Mouse (Mus musculus): ENCODE measurements around the gene Olfr613. TPM values are rescaled to one million over a fixed set of nuclear protein-coding genes. Genes with fewer than 3 reads are reported as not detected.
"Not testable (repeated sequence)": the region's sequence is repeated elsewhere in the genome, so short reads cannot be mapped to it uniquely, and the experiment has no call there.

Gene Olfr613
- not detected in 2 replicates for polyA plus RNA-seq (2015; fragmentation: Nextera tagmentation; extraction: Ambion mirVana)

GRCm38 (mm10) chr7:103547774-103548173 is at the start of gene Olfr613:
TSS of gene Olfr613 (plus strand) at chr7:103548074.
- H3K4me2 ChIP-seq: no peak within 1 kb of the TSS
- WGBS: 70% methylated on average over 2 of the region's 2 CpGs
- H3K9ac ChIP-seq: no peak within 1 kb of the TSS
- no peaks in the 10 kb centered on the region for H3K4me1 ChIP-seq
- ATAC-seq (ENCODE audit: insufficient number of reproducible peaks, insufficient read depth, low FRiP score, low TSS enrichment, low read depth): no peak
- no peaks in the 10 kb centered on the region for H3K36me3 ChIP-seq
- H3K27ac ChIP-seq: no peak within 1 kb of the TSS
- H3K27me3 ChIP-seq: no peaks in the 10 kb centered on the region
- no peaks in the 10 kb centered on the region for H3K9me3 ChIP-seq
- H3K4me3 ChIP-seq: no peak within 1 kb of the TSS

DNA sequence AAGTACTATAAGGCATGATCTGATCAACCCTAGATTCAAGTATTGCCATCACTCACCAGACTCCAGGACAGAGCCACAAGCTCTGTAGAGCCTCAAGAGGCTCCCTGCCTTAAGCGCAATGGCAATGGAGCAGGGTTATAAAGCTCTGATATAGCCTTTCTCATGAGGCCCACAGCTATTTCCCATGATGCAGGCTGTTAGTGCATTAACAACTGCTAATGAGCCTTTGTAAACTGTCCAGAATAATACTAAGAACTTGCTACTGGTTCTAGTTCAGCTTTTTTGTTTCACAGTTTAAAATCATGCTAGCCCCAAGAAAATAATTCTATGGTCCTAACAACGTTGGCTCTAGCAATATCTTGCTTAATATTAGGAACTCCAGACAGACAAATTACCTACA is 35.9 kb upstream of the Olfr613 start, which contains the start of gene Olfr610:
Gene Olfr610, minus strand, starts transcription at position 101 of the 400 bp plus-strand sequence.
- WGBS: 86% methylated on average over 2 of the region's 2 CpGs
- no peak within 1 kb of the TSS for H3K9ac ChIP-seq

GRCm38 (mm10) chr7:103520746-103521145 is 27.1 kb upstream of the Olfr613 start, which contains the start of gene Olfr611:
TSS of gene Olfr611 (minus strand) at chr7:103520846.
- WGBS: 59% methylated on average over 1 of the region's 1 CpGs
- not testable (repeated sequence) for H3K4me1 ChIP-seq; H3K36me3 ChIP-seq; H3K4me3 ChIP-seq; ATAC-seq (ENCODE audit: insufficient number of reproducible peaks, insufficient read depth, low FRiP score, low TSS enrichment, low read depth); H3K4me2 ChIP-seq; H3K9me3 ChIP-seq; H3K27me3 ChIP-seq; H3K27ac ChIP-seq; H3K9ac ChIP-seq

More for the DNA sequence above, 35.9 kb upstream of the Olfr613 start, which contains the start of gene Olfr610:
- no peaks in the 10 kb centered on the region for H3K9me3 ChIP-seq
- no peak for ATAC-seq (ENCODE audit: insufficient number of reproducible peaks, insufficient read depth, low FRiP score, low TSS enrichment, low read depth)
- H3K27ac ChIP-seq: no peak within 1 kb of the TSS
- no peak within 1 kb of the TSS for H3K4me3 ChIP-seq
- no peaks in the 10 kb centered on the region for H3K27me3 ChIP-seq
- H3K36me3 ChIP-seq: no peaks in the 10 kb centered on the region
- H3K4me2 ChIP-seq: no peak within 1 kb of the TSS
- H3K4me1 ChIP-seq: no peaks in the 10 kb centered on the region

DNA sequence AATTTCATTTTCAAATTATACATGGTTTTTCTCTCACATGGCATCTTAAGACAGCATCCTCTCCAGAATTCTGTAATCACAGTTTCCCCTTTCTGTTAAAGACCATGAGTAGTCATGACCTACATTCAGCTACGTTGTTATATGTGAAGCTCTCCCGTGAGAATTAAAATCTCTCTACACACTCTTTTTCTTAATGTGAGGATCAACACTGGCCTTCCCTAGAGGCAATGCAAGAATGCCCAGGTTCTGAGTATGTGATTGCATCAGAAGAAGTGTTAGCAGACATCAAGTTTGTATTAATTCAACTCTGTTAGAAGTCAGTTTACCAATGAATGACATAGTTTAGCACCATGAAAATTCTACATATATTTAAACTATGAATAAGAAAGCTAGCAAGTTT is 5.3 kb upstream of the Olfr613 start, which contains the start of gene Olfr612:
Gene Olfr612, minus strand, starts transcription at position 101 of the 400 bp plus-strand sequence.
- H3K27me3 ChIP-seq; H3K4me2 ChIP-seq; H3K4me1 ChIP-seq; H3K36me3 ChIP-seq; H3K9ac ChIP-seq; H3K9me3 ChIP-seq; ATAC-seq (ENCODE audit: insufficient number of reproducible peaks, insufficient read depth, low FRiP score, low TSS enrichment, low read depth); H3K4me3 ChIP-seq; H3K27ac ChIP-seq: not testable (repeated sequence)
- 81% methylated on average over 2 of the region's 2 CpGs for whole genome bisulfite sequencing

- ATAC-seq (ENCODE audit: insufficient number of reproducible peaks, insufficient read depth, low FRiP score, low TSS enrichment, low read depth): no peak
Observed at GRCm38 (mm10) chr7:103555779-103556178, 7.9 kb downstream of the Olfr613 start, which contains the start of gene Olfr615. TSS of gene Olfr615 (plus strand) at chr7:103556079.

DNA sequence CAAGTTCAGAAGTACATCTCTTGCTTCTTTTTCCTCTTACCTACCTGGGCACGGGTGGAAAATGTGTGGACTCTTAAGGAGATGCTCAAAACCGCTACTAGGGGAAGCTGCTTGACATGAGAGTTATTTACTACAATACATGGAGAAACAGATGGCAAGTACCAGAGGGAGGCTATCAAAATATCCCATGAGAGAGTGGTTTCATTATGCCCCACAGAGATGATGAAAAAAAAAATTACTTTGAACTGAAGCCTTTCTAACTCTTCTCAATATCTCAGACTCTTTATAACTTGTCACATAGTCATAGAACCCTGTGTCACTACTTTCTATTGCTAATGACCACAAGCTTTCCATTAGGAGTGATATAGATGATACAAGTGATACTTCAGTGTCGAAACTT is 21.2 kb downstream of the Olfr613 start, which contains the start of gene Olfr616:
Gene Olfr616, minus strand, starts transcription at position 101 of the 400 bp plus-strand sequence.
- H3K9ac ChIP-seq: no peak within 1 kb of the TSS
- H3K27me3 ChIP-seq: no peaks in the 10 kb centered on the region
- H3K4me2 ChIP-seq: no peak within 1 kb of the TSS
- H3K36me3 ChIP-seq: no peaks in the 10 kb centered on the region
- H3K9me3 ChIP-seq: no peaks in the 10 kb centered on the region
- no peak within 1 kb of the TSS for H3K4me3 ChIP-seq
- H3K27ac ChIP-seq: no peak within 1 kb of the TSS
- H3K4me1 ChIP-seq: no peaks in the 10 kb centered on the region
- WGBS: 83% methylated on average over 3 of the region's 3 CpGs
- no peak for ATAC-seq (ENCODE audit: insufficient number of reproducible peaks, insufficient read depth, low FRiP score, low TSS enrichment, low read depth)

More at GRCm38 (mm10) chr7:103555779-103556178, 7.9 kb downstream of the Olfr613 start, which contains the start of gene Olfr615:
- no peaks in the 10 kb centered on the region for H3K36me3 ChIP-seq
- no peak within 1 kb of the TSS for H3K9ac ChIP-seq
- no peak within 1 kb of the TSS for H3K4me3 ChIP-seq
- no peaks in the 10 kb centered on the region for H3K4me1 ChIP-seq
- H3K27me3 ChIP-seq: no peaks in the 10 kb centered on the region
- 78% methylated on average over 2 of the region's 2 CpGs for WGBS
- H3K4me2 ChIP-seq: no peak within 1 kb of the TSS
- H3K27ac ChIP-seq: no peak within 1 kb of the TSS
- no peaks in the 10 kb centered on the region for H3K9me3 ChIP-seq

- no peak within 1 kb of the TSS for H3K4me3 ChIP-seq
- no peak within 1 kb of the TSS for H3K9ac ChIP-seq
- H3K27me3 ChIP-seq: no peaks in the 10 kb centered on the region
- H3K4me1 ChIP-seq: no peaks in the 10 kb centered on the region
- H3K4me2 ChIP-seq: no peak within 1 kb of the TSS
- no peaks in the 10 kb centered on the region for H3K36me3 ChIP-seq
- no peak for ATAC-seq (ENCODE audit: insufficient number of reproducible peaks, insufficient read depth, low FRiP score, low TSS enrichment, low read depth)
- H3K27ac ChIP-seq: no peak within 1 kb of the TSS
- 84% methylated on average over 1 of the region's 1 CpGs for WGBS
- no peaks in the 10 kb centered on the region for H3K9me3 ChIP-seq
Observed at GRCm38 (mm10) chr7:103572761-103573160, 24.9 kb downstream of the Olfr613 start, which contains the start of gene Olfr617. TSS of gene Olfr617 (plus strand) at chr7:103573061.

GRCm38 (mm10) chr7:103589803-103590202 is 41.9 kb downstream of the Olfr613 start, which contains the start of gene Olfr618:
TSS of gene Olfr618 (plus strand) at chr7:103590103.
- WGBS: 55% methylated on average over 2 of the region's 2 CpGs
- H3K27me3 ChIP-seq: no peaks in the 10 kb centered on the region
- no peak within 1 kb of the TSS for H3K9ac ChIP-seq
- no peak for ATAC-seq (ENCODE audit: insufficient number of reproducible peaks, insufficient read depth, low FRiP score, low TSS enrichment, low read depth)
- H3K9me3 ChIP-seq: no peaks in the 10 kb centered on the region
- no peaks in the 10 kb centered on the region for H3K36me3 ChIP-seq
- H3K4me1 ChIP-seq: no peaks in the 10 kb centered on the region
- H3K27ac ChIP-seq: no peak within 1 kb of the TSS
- no peak within 1 kb of the TSS for H3K4me2 ChIP-seq
- H3K4me3 ChIP-seq: no peak within 1 kb of the TSS

- Histone ChIP-seq H3K9ac (no peak within 1 kb of the TSS), H3K9me3 (no peaks in the 10 kb centered on the region), H3K36me3 (no peaks in the 10 kb centered on the region)
Observed at GRCm38 (mm10) chr7:103600275-103600674, 52.4 kb downstream of the Olfr613 start, which contains the start of gene Olfr619. TSS of gene Olfr619 (plus strand) at chr7:103600575.

More at GRCm38 (mm10) chr7:103600275-103600674, 52.4 kb downstream of the Olfr613 start, which contains the start of gene Olfr619:
- H3K4me2 ChIP-seq: no peak within 1 kb of the TSS
- H3K4me3 ChIP-seq: no peak within 1 kb of the TSS
- no peak for ATAC-seq (ENCODE audit: insufficient number of reproducible peaks, insufficient read depth, low FRiP score, low TSS enrichment, low read depth)
- H3K27ac ChIP-seq: no peak within 1 kb of the TSS
- H3K4me1 ChIP-seq: no peaks in the 10 kb centered on the region
- H3K27me3 ChIP-seq: no peaks in the 10 kb centered on the region

Small RNA genes within 50 kb of the gene (microRNA-seq; reads per million reads assigned to microRNA genes)
- not detected for gene Gm26506

Other genes starting within 250 kb of the Olfr613 start
- gene Olfr596, start 242.4 kb upstream of the Olfr613 start, polyA plus RNA-seq (2015; fragmentation: Nextera tagmentation; extraction: Ambion mirVana): not detected in 2 replicates
- not detected in 2 replicates for gene Olfr597, start 231.8 kb upstream of the Olfr613 start, polyA plus RNA-seq (2015; fragmentation: Nextera tagmentation; extraction: Ambion mirVana)
- gene Olfr598, start 224.5 kb upstream of the Olfr613 start, polyA plus RNA-seq (2015; fragmentation: Nextera tagmentation; extraction: Ambion mirVana): not detected in 2 replicates
- not detected in 2 replicates for gene Olfr599, start 212.2 kb upstream of the Olfr613 start, polyA plus RNA-seq (2015; fragmentation: Nextera tagmentation; extraction: Ambion mirVana)
- not detected in 2 replicates for gene Olfr600, start 198.4 kb upstream of the Olfr613 start, polyA plus RNA-seq (2015; fragmentation: Nextera tagmentation; extraction: Ambion mirVana)
- not detected in 2 replicates for gene Olfr601, start 185.4 kb upstream of the Olfr613 start, polyA plus RNA-seq (2015; fragmentation: Nextera tagmentation; extraction: Ambion mirVana)
- not detected in 2 replicates for gene Olfr603, start 161.9 kb upstream of the Olfr613 start, polyA plus RNA-seq (2015; fragmentation: Nextera tagmentation; extraction: Ambion mirVana)
- gene Usp17lc, start 133.0 kb upstream of the Olfr613 start, polyA plus RNA-seq (2015; fragmentation: Nextera tagmentation; extraction: Ambion mirVana): not detected in 2 replicates
- gene Olfr605, start 102.6 kb upstream of the Olfr613 start, polyA plus RNA-seq (2015; fragmentation: Nextera tagmentation; extraction: Ambion mirVana): not detected in 2 replicates
- not detected in 2 replicates for gene Olfr606, start 99.0 kb upstream of the Olfr613 start, polyA plus RNA-seq (2015; fragmentation: Nextera tagmentation; extraction: Ambion mirVana)
- not detected in 2 replicates for gene Olfr607, start 83.9 kb upstream of the Olfr613 start, polyA plus RNA-seq (2015; fragmentation: Nextera tagmentation; extraction: Ambion mirVana)
- gene Olfr608, start 78.2 kb upstream of the Olfr613 start, polyA plus RNA-seq (2015; fragmentation: Nextera tagmentation; extraction: Ambion mirVana): not detected in 2 replicates
- not detected in 2 replicates for gene Olfr609, start 50.0 kb upstream of the Olfr613 start, polyA plus RNA-seq (2015; fragmentation: Nextera tagmentation; extraction: Ambion mirVana)
- gene Olfr610, start 36.0 kb upstream of the Olfr613 start, polyA plus RNA-seq (2015; fragmentation: Nextera tagmentation; extraction: Ambion mirVana): not detected in 2 replicates
- not detected in 2 replicates for gene Olfr611, start 27.2 kb upstream of the Olfr613 start, polyA plus RNA-seq (2015; fragmentation: Nextera tagmentation; extraction: Ambion mirVana)
- gene Olfr612, start 5.4 kb upstream of the Olfr613 start, polyA plus RNA-seq (2015; fragmentation: Nextera tagmentation; extraction: Ambion mirVana): not detected in 2 replicates
- not detected in 2 replicates for gene Olfr615, start 8.0 kb downstream of the Olfr613 start, polyA plus RNA-seq (2015; fragmentation: Nextera tagmentation; extraction: Ambion mirVana)
- not detected in 2 replicates for gene Olfr616, start 21.1 kb downstream of the Olfr613 start, polyA plus RNA-seq (2015; fragmentation: Nextera tagmentation; extraction: Ambion mirVana)
- gene Olfr617, start 25.0 kb downstream of the Olfr613 start, polyA plus RNA-seq (2015; fragmentation: Nextera tagmentation; extraction: Ambion mirVana): not detected in 2 replicates
- not detected in 2 replicates for gene Olfr618, start 42.0 kb downstream of the Olfr613 start, polyA plus RNA-seq (2015; fragmentation: Nextera tagmentation; extraction: Ambion mirVana)
- not detected in 2 replicates for gene Olfr619, start 52.5 kb downstream of the Olfr613 start, polyA plus RNA-seq (2015; fragmentation: Nextera tagmentation; extraction: Ambion mirVana)
- not detected in 2 replicates for gene Olfr620, start 64.5 kb downstream of the Olfr613 start, polyA plus RNA-seq (2015; fragmentation: Nextera tagmentation; extraction: Ambion mirVana)
- 0.18 and 0.22 TPM in 2 replicates for gene Olfr622, start 94.6 kb downstream of the Olfr613 start, polyA plus RNA-seq (2015; fragmentation: Nextera tagmentation; extraction: Ambion mirVana)
- not detected in 2 replicates for gene Olfr623, start 115.6 kb downstream of the Olfr613 start, polyA plus RNA-seq (2015; fragmentation: Nextera tagmentation; extraction: Ambion mirVana)
- gene Olfr624, start 123.1 kb downstream of the Olfr613 start, polyA plus RNA-seq (2015; fragmentation: Nextera tagmentation; extraction: Ambion mirVana): 0.07 and 0.08 TPM in 2 replicates
- gene Olfr625-ps1, start 134.6 kb downstream of the Olfr613 start, polyA plus RNA-seq (2015; fragmentation: Nextera tagmentation; extraction: Ambion mirVana): not detected in 2 replicates
- not detected in 2 replicates for gene Olfr243, start 166.6 kb downstream of the Olfr613 start, polyA plus RNA-seq (2015; fragmentation: Nextera tagmentation; extraction: Ambion mirVana)
- gene Olfr628, start 182.3 kb downstream of the Olfr613 start, polyA plus RNA-seq (2015; fragmentation: Nextera tagmentation; extraction: Ambion mirVana): not detected in 2 replicates
- gene Olfr629, start 196.9 kb downstream of the Olfr613 start, polyA plus RNA-seq (2015; fragmentation: Nextera tagmentation; extraction: Ambion mirVana): not detected in 2 replicates
- not detected in 2 replicates for gene Olfr630, start 209.3 kb downstream of the Olfr613 start, polyA plus RNA-seq (2015; fragmentation: Nextera tagmentation; extraction: Ambion mirVana)
- not detected in 2 replicates for gene Olfr69, start 223.5 kb downstream of the Olfr613 start, polyA plus RNA-seq (2015; fragmentation: Nextera tagmentation; extraction: Ambion mirVana)
- gene Olfr68, start 231.6 kb downstream of the Olfr613 start, polyA plus RNA-seq (2015; fragmentation: Nextera tagmentation; extraction: Ambion mirVana): not detected in 2 replicates
- not detected in 2 replicates for gene Olfr67, start 243.7 kb downstream of the Olfr613 start, polyA plus RNA-seq (2015; fragmentation: Nextera tagmentation; extraction: Ambion mirVana)